Mouse (Mus musculus): ENCODE results near the gene Tlx2. TPM values are rescaled to one million over a fixed set of nuclear protein-coding genes. Genes with fewer than 3 reads are reported as not detected.
A peak's percentile ranks its signal among the peaks of the same experiment; 100 is the strongest.

The Tlx2 gene
- polyA plus RNA-seq, 1 experiment = 0.06 TPM

- TF ChIP-seq POLR2AphosphoS2 (IDR thresholded peaks at IDR 0.05; ENCODE audit: insufficient read length, low read depth) (peak; percentile 55), CEBPB (IDR thresholded peaks at IDR 0.05; ENCODE audit: insufficient read depth, poor library complexity, severe bottlenecking) (no peak), E2F4 (IDR thresholded peaks at IDR 0.05; ENCODE audit: insufficient read depth) (no peak), REST (IDR thresholded peaks at IDR 0.05; ENCODE audit: insufficient read depth, insufficient read length) (no peak), MAX (IDR thresholded peaks at IDR 0.05; ENCODE audit: low read depth) (no peak), SRF (IDR thresholded peaks at IDR 0.05; ENCODE audit: control insufficient read depth, insufficient read length, low read depth) (no peak), POLR2A (IDR thresholded peaks at IDR 0.05; ENCODE audit: insufficient read length, low read depth) (no peak), MYOG (IDR thresholded peaks at IDR 0.05; ENCODE audit: control insufficient read depth in 1 of 3, insufficient read depth in 1 of 3, insufficient read length in 2 of 3, low read depth in 2 of 3) (no peak)
- Histone ChIP-seq H3ac (ENCODE audit: control insufficient read depth, insufficient read length) (no peak overlapping the region), H3K79me2 (ENCODE audit: control insufficient read depth, insufficient read depth) (peaks cover 25% of the 10 kb centered on the region), H3K4me3 (no peak overlapping the region), H3K4me2 (ENCODE audit: low read depth) (no peak overlapping the region), H3K27me3 (ENCODE audit: control insufficient read depth, insufficient read depth, insufficient read length) (no peaks in the 10 kb centered on the region), H3K36me3 (ENCODE audit: control insufficient read depth, insufficient read depth) (no peaks in the 10 kb centered on the region)
Measured at GRCm38 (mm10) chr6:83029777-83030176, 40.3 kb downstream of the Tlx2 start.

GRCm38 (mm10) chr6:83027706-83028105 is 42.4 kb downstream of the Tlx2 start:
- TF ChIP-seq POLR2AphosphoS2 (IDR thresholded peaks at IDR 0.05; ENCODE audit: insufficient read length, low read depth) (no peak), SRF (IDR thresholded peaks at IDR 0.05; ENCODE audit: control insufficient read depth, insufficient read length, low read depth) (no peak), MYOD1 (IDR thresholded peaks at IDR 0.05; ENCODE audit: control insufficient read depth in 1 of 3, insufficient read length in 2 of 3, low read depth in 2 of 3) (no peak), TCF12 (IDR thresholded peaks at IDR 0.05; ENCODE audit: insufficient read depth, poor library complexity, severe bottlenecking) (no peak), POLR2A (IDR thresholded peaks at IDR 0.05; ENCODE audit: insufficient read length, low read depth) (no peak), USF1 (IDR thresholded peaks at IDR 0.05; ENCODE audit: low read depth) (no peak), REST (IDR thresholded peaks at IDR 0.05; ENCODE audit: insufficient read depth, insufficient read length) (no peak), E2F4 (IDR thresholded peaks at IDR 0.05; ENCODE audit: insufficient read depth) (no peak), MYOG (IDR thresholded peaks at IDR 0.05; ENCODE audit: control insufficient read depth in 1 of 3, insufficient read depth in 1 of 3, insufficient read length in 2 of 3, low read depth in 2 of 3) (no peak), MAX (IDR thresholded peaks at IDR 0.05; ENCODE audit: low read depth) (no peak), CEBPB (IDR thresholded peaks at IDR 0.05; ENCODE audit: insufficient read depth, poor library complexity, severe bottlenecking) (no peak), TCF3 (IDR thresholded peaks at IDR 0.05; ENCODE audit: insufficient read length, low read depth) (no peak)
- no peak overlapping the region for H3ac ChIP-seq (ENCODE audit: control insufficient read depth, insufficient read length)
- no peaks in the 10 kb centered on the region for H3K27me3 ChIP-seq (ENCODE audit: control insufficient read depth, insufficient read depth, insufficient read length)
- no peak overlapping the region for H3K4me3 ChIP-seq
- H3K79me2 ChIP-seq (ENCODE audit: control insufficient read depth, insufficient read depth) = peaks cover 15% of the 10 kb centered on the region
- H3K4me2 ChIP-seq (ENCODE audit: low read depth) = peak overlapping the region; percentile 42
- no peaks in the 10 kb centered on the region for H3K36me3 ChIP-seq (ENCODE audit: control insufficient read depth, insufficient read depth)

- Histone ChIP-seq H3K4me2 (ENCODE audit: low read depth) (no peak overlapping the region), H3K27me3 (ENCODE audit: control insufficient read depth, insufficient read depth, insufficient read length) (no peaks in the 10 kb centered on the region)
- TF ChIP-seq USF1 (IDR thresholded peaks at IDR 0.05; ENCODE audit: low read depth) = no peak
- no peak for TF ChIP-seq E2F4 (IDR thresholded peaks at IDR 0.05; ENCODE audit: insufficient read depth)
- TF ChIP-seq MAX (IDR thresholded peaks at IDR 0.05; ENCODE audit: low read depth) = no peak
- TF ChIP-seq REST (IDR thresholded peaks at IDR 0.05; ENCODE audit: insufficient read depth, insufficient read length) = no peak
- TF ChIP-seq TCF3 (IDR thresholded peaks at IDR 0.05; ENCODE audit: insufficient read length, low read depth) = no peak
- TF ChIP-seq POLR2A (IDR thresholded peaks at IDR 0.05; ENCODE audit: insufficient read length, low read depth) = no peak
- TF ChIP-seq MYOG (IDR thresholded peaks at IDR 0.05; ENCODE audit: control insufficient read depth in 1 of 3, insufficient read depth in 1 of 3, insufficient read length in 2 of 3, low read depth in 2 of 3) = no peak
- no peak for TF ChIP-seq MYOD1 (IDR thresholded peaks at IDR 0.05; ENCODE audit: control insufficient read depth in 1 of 3, insufficient read length in 2 of 3, low read depth in 2 of 3)
- TF ChIP-seq TCF12 (IDR thresholded peaks at IDR 0.05; ENCODE audit: insufficient read depth, poor library complexity, severe bottlenecking) = no peak
- no peak for TF ChIP-seq CEBPB (IDR thresholded peaks at IDR 0.05; ENCODE audit: insufficient read depth, poor library complexity, severe bottlenecking)
- no peak for TF ChIP-seq POLR2AphosphoS2 (IDR thresholded peaks at IDR 0.05; ENCODE audit: insufficient read length, low read depth)
- TF ChIP-seq SRF (IDR thresholded peaks at IDR 0.05; ENCODE audit: control insufficient read depth, insufficient read length, low read depth) = no peak
Measured at GRCm38 (mm10) chr6:83027293-83027692, 42.8 kb downstream of the Tlx2 start.

GRCm38 (mm10) chr6:83025221-83025620 is 44.9 kb downstream of the Tlx2 start:
- no peak overlapping the region for H3ac ChIP-seq (ENCODE audit: control insufficient read depth, insufficient read length)
- no peaks in the 10 kb centered on the region for H3K36me3 ChIP-seq (ENCODE audit: control insufficient read depth, insufficient read depth)
- H3K4me2 ChIP-seq (ENCODE audit: low read depth) = no peak overlapping the region
- TF ChIP-seq MYOD1 (IDR thresholded peaks at IDR 0.05; ENCODE audit: control insufficient read depth in 1 of 3, insufficient read length in 2 of 3, low read depth in 2 of 3) (no peak), E2F4 (IDR thresholded peaks at IDR 0.05; ENCODE audit: insufficient read depth) (no peak), MYOG (IDR thresholded peaks at IDR 0.05; ENCODE audit: control insufficient read depth in 1 of 3, insufficient read depth in 1 of 3, insufficient read length in 2 of 3, low read depth in 2 of 3) (no peak), TCF12 (IDR thresholded peaks at IDR 0.05; ENCODE audit: insufficient read depth, poor library complexity, severe bottlenecking) (no peak), REST (IDR thresholded peaks at IDR 0.05; ENCODE audit: insufficient read depth, insufficient read length) (no peak), USF1 (IDR thresholded peaks at IDR 0.05; ENCODE audit: low read depth) (no peak), SRF (IDR thresholded peaks at IDR 0.05; ENCODE audit: control insufficient read depth, insufficient read length, low read depth) (no peak), TCF3 (IDR thresholded peaks at IDR 0.05; ENCODE audit: insufficient read length, low read depth) (no peak), POLR2AphosphoS2 (IDR thresholded peaks at IDR 0.05; ENCODE audit: insufficient read length, low read depth) (no peak), MAX (IDR thresholded peaks at IDR 0.05; ENCODE audit: low read depth) (no peak)
- H3K4me3 ChIP-seq = no peak overlapping the region
- no peaks in the 10 kb centered on the region for H3K27me3 ChIP-seq (ENCODE audit: control insufficient read depth, insufficient read depth, insufficient read length)
- H3K79me2 ChIP-seq (ENCODE audit: control insufficient read depth, insufficient read depth) = no peaks in the 10 kb centered on the region

More at GRCm38 (mm10) chr6:83027293-83027692, 42.8 kb downstream of the Tlx2 start:
- no peaks in the 10 kb centered on the region for H3K36me3 ChIP-seq (ENCODE audit: control insufficient read depth, insufficient read depth)
- peaks cover 11% of the 10 kb centered on the region for H3K79me2 ChIP-seq (ENCODE audit: control insufficient read depth, insufficient read depth)
- no peak overlapping the region for H3K4me3 ChIP-seq
- no peak overlapping the region for H3ac ChIP-seq (ENCODE audit: control insufficient read depth, insufficient read length)
